Mouse (Mus musculus) left cerebral cortex, adult 8-10 months (tissue): ENCODE results near the gene Gmnn. TPM values are rescaled to one million over a fixed set of nuclear protein-coding genes. Genes with fewer than 3 reads are reported as not detected.

Experiments used
- DNase-seq, 2 experiments: peaks; one replicate each; pipeline ENCODE4 v3.0.0; 2022; ENCODE audit warnings: low spot score in 2 of 2
- total RNA-seq, 4 experiments: library from RNA; stranded (reverse); gene quantifications; 2 replicates each; pipeline ENCODE4 v1.2.4; 2022

Gmnn gene
- total RNA-seq, 4 experiments from 2014 or later: 2.6 to 6.5 (median 5.6) TPM

DNA sequence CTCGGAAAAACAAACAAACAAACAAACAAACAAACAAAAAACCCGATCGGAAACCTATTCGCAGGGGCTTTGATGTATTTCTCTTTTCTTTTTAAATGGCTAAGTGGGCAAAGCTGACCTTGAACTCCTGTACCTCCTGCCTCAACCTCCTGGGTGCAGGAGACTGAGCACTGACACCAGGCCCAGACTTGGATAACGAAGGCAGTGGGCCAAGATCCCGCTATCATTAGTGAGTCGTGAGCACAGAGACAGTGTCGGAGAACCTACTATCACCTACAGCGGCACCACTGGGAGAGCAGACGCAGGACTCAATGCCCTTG, 680 bp downstream of the Gmnn start:
- DNase-seq: no peak

DNA sequence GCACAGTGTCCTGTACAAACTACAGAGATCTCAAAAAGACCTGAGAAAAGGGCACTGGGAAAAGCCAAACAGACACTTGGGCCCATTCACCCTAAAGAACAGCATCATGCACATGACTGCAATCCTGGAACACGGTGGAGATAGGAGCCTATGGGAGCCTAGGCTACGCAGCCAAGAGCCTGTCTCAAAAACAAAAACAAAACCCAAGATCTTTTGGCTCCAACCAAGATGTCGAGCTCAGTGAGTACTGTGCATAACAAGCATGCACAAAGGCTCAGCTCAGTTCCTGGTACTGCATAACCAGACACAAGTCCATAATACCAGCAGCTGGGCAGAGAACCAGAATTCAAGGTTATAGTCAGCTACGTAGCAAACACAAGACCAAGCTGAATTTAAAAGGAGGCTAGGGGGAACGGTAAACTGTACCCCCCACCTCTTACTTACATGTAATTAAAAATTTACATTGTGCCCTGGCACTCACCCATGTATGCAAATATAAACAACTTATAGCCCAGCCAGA, 1.3 kb downstream of the Gmnn start:
- no peak for DNase-seq

DNA sequence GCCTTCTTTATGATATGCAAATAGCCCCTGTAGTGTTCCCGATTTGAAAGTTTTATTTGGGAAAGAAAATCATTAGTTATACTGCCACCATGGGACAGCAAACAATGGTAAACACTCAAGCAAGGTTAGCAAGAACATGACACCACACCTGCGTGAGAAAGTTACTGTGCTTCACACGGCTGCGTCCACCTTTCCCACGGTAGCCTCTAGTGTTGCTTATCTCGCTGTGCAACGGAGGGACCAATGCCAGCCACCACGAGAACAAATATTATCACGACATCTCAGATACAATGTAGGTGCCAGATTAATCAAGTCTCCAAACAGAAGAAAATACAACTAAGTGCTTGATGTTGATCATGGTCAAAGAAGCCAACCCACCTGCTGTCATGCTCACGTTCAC, 2.3 kb downstream of the Gmnn start:
- no peak for DNase-seq

DNA sequence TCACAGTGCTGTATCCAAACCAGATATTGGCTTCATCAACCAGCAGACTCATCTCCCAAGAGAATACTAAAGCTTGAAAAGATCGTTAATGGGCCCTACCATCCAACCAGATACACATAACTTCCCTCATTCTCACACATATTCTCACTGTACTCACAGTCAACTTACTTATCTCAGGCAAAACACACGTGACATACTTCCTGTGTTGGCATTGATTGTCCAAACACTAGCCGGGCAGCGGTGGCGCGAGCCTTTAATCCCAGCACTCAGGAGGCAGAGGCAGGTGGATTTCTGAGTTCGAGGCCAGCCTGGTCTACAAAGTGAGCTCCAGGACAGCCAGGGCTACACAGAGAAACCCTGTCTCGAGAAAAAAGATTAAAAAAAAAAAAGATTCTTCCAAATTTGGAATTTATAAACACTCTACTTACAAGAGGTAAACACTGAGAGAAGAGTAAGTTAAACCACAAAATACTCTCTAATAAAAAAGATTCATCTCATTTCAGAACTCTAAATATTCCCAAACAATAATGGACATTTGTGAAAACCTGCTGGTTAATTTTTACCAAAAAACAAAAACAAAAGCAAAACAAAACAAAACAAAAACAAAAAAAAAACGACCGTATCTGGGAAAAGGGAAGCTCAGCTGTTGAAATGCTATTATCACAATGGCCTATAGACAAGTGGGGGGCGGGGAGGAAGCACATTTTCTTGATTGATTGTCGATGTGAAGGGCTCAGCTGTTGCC, 3.7 kb downstream of the Gmnn start:
- no peak for DNase-seq

DNA sequence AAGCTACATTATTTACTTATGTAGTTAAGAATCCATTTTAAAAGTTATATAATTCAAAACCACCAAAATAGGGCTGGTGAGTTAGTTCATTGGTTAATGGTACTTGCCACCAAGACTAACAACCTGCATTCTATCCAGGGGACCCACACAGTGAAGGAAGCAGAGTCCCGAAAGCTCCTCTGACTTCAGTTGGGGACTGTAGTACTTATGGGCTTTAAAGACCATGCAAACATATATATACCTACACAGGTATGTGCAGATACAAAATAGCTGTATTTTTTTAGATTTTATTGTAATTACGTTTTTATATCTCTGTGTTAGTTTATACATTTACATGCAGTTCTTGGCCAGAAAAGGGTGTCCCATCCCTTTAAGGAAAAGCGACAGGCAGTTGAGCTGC, 5.0 kb downstream of the Gmnn start:
- no peak for DNase-seq

DNA sequence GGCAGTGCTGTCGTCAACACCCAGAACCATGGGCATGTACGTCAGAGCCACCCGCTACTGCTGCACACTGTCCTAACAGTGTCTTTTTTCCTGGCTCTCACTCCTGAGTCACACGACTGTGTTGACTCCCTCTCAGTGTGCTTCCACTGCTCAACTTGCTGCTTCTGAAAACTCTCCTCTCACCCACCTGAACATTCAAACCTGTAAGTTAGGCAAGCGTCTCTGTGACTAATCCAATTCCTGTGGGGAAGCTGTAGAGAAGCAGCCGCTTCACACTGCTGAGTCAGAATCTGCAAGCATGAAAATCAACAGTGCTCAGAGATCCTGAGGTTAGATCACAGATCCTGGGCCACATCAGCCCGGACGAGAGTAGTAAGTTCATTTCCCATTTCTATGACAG, 10.3 kb downstream of the Gmnn start:
- DNase-seq: peak in 1 of 2 experiments; percentile 12

DNA sequence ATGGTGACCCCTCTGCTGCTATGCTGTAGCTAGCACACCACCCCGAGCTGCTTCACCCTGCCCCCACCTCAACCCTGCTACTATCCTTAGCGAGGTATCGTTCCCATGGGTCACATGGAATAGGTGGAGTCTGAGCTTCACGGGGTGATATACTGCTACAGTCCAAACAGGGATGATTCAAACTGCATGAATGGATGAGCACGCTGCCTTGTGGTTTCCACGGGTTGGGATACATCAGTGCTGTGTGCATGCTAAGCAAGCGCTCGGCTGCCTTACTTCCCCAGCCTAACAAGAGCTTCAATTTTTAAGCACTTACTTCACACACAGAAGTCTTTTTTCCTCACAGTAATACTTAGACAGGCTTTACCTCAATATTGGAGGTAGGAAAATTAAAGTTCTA, 10.9 kb downstream of the Gmnn start:
- DNase-seq: no peak

DNA sequence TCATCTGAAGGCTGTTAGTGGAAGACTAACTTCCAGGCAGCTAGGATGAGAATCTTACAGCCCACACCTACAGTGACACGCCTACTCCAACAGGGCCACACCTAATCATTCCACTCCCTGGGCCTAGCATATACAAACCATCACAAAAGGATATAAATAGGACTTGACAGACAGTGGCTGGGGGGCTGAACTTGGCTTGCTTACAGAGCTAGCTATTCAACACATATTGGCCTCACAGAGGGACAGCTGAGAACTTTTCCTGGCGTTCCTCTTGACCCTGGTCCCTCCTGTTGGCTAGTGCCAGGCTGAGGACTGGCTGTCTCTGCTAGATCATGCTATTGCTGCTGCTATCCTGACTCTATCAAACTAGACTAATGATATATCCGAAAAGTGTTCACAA, 13.9 kb downstream of the Gmnn start:
- DNase-seq: no peak

DNA sequence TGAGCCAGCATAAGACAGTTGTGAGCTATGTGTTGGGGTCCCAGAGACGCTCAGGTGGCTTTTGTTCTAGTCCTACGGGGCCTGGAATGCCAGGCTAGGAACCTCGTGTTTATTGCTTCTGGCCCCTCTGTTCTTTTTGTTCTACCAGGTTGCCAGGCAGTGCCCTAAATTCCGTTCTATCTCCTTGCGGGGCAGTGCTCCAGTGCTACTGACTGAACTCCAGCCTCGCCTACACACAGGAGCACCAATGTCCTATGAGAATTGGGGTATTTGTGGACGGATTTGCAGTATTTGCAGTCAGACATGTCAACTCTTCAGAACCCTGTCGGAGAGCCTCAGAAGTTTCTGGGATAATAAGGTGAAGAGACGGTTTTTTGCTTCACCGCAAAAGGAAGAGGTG, 20.7 kb downstream of the Gmnn start, which contains the start of gene Armh2:
Gene Armh2, plus strand, starts transcription at position 205 of the 400 bp plus-strand sequence.
- DNase-seq: no peak

DNA sequence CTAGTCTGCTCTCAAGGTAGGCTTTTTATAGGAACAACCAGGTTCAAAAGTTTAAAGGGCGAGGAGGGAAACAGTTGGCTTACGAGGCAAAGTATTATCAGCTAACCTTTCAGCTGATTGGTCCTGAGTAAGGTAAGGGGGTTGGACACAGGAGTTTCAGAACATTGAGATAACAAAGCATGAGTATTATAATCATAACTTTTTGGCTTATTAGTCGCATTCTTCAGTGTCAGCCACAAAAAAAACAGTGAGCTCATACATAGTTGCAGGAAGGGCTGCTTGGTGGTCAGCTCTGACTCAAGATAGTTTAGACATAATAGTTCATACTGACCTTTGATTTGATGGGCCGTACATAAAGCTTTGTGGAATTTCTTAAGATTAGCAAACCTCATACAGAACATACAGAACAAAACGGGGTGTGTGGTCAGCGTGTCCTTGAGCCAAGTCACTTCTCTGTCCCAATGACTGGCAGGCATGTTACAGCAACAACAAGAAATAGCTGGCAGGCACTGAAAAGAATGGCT, 26.1 kb downstream of the Gmnn start:
- DNase-seq: no peak

DNA sequence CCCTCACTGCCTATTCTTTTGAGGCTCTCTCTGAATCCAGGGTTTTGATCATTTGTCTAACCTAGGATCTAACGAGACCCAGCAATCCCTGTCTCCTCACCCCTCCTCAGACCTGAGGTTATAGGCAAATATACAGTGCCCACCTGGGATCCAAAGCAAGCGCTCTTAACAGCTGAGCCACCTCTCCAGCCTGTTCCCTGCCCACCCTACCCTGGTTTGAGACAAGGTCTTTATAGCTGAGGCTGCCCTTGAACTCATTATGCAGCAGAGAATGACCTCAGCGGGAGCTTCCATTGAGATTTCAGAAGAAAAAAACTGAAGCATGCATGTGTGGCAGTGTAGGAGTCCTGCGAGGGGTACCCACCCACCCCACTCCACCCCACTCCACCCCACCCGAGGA, 27.2 kb downstream of the Gmnn start:
- DNase-seq: no peak

DNA sequence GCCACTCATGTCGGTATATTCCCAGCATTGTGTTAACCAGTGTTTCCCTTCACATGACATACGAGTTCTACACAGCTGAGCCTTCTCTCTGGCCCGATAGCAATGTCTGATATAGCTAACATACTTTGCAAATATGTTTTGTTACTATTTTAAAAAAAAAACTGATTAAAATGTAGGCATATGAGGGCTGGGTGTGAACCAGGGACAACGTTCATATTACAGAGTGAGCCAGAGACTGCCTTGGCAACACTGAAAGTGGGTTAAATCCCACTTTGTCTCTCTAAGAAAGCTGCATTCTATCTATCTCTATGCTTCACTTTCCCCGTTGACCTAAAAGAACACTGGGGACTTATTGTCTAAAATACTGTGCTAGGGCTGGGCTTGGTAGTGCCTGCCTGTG, 32.6 kb downstream of the Gmnn start:
- no peak for DNase-seq

DNA sequence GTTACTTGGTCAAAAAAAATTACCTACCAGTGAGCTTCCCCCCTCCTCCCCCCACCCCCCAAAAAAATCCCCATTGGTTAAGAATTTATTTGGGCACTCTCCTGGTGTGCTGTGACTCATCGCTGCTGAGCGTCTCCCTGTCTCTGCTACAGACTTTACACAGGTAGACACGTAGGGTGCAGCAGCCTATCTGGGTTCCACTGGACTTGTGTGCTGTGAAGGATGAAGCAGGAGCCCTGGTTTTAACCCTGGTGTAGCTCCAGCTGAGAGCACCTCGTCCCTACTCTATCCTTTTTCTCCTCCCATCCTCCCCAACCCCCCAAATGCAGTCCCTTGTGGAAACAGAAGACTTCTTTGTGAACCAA, 37.3 kb downstream of the Gmnn start:
- DNase-seq: no peak

DNA sequence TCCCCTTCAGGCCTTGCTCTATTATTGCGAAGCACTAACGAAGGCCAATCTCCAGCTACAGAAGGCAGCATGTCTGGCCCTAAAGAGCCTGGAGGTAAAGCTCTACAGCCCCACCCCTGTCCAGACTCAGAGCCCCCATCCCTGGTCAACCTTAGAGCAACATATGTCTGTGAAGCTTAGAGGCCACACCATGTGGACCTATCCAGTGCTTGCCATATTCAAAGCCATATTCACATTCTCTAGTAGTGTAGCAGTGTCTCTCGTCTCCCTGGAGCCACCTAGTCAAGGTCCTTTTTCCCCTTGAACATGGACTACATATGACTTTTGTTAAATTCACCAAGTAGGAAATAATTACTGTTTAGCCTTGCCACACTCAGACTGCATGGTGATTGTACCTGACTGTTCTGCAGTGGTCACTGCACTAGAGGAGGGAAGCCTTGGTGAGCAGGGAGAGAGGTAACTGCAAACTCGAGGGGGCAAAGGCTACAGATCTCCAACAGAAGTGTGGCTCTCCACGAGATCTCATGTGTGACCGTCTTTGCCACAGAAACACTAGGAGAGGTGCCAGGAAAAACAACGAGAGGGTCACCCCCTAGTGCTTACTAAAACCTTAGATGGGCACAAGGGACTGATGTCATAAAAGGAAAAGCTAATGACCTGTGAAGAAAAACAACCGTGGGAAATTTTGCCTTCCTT, 37.9 kb downstream of the Gmnn start:
- DNase-seq: no peak

DNA sequence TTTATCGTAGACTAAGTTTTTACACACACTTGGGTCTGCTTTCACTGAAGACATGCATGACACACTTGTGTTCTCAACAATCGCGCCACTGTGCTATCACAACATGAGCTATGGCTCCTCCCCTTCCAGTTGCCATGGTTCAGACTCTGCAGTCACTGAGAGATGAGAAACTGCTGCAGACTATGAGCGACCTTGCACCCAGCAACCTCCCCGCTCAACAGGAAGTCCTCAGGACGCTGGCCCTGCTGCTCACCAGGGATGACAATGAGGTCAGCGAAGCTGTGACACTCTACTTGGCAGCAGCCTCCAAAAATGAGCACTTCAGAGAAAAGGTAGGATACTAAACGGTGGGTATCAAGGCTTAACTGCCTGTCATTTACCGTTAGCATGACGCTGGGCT, 40.2 kb downstream of the Gmnn start:
- no peak for DNase-seq

DNA sequence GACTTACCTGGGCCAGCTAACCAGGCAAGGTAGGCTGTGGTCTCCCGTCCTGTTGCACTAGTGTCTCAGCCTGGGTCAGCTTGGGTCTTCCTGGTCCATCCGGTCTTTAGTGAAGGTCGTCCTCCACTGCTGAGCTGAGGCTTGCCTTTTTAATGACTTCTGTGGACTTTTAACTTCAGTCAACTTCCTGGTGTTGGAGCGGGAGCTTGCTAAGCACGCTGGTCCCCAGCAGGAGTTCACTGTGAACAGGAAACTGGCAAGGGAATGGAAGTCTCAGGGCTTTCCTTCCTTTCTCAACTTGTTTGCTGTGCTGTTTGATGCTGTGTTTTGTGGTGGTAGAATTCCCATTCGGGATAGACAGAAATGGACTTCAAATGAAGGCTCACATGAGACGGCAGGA, 44.0 kb downstream of the Gmnn start:
- DNase-seq: no peak

DNA sequence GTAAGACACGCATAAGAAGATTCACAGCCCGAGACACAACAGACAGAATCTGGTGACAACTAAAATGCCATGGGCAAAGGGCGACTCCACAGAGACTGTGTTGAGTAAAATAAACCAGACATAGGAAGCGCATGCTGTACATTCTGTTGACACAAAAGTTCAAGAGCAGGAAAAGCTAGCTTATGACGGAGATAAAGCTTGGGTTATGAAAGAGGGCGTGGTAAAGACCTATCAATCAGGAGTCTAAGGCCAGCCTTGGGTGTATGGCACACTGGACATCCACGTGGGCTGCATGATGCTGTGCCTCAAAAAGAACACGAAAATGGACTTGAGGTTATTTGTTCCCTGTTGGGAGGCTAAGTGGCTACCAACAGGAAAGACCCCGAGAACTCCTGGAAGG, 45.3 kb downstream of the Gmnn start:
- DNase-seq: no peak

DNA sequence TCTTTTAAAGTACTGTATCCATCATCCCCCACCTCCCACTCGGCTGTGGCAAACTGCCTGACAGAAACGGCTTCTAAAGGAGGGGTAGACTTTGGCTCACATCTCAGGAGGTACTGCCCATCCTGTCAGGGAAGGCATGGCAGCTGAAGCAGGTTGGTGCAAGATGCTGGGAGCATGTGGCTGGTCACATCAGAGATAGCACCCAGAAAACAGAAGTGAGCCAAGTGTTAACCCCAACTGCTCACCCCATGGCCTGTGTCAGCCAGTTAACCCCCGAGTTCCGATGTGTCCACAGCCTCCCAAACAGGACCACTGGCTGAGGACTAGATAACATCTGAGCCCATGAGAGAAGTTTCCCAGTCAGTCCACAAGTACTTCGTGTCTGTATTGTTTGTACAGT, 46.1 kb downstream of the Gmnn start:
- no peak for DNase-seq

DNA sequence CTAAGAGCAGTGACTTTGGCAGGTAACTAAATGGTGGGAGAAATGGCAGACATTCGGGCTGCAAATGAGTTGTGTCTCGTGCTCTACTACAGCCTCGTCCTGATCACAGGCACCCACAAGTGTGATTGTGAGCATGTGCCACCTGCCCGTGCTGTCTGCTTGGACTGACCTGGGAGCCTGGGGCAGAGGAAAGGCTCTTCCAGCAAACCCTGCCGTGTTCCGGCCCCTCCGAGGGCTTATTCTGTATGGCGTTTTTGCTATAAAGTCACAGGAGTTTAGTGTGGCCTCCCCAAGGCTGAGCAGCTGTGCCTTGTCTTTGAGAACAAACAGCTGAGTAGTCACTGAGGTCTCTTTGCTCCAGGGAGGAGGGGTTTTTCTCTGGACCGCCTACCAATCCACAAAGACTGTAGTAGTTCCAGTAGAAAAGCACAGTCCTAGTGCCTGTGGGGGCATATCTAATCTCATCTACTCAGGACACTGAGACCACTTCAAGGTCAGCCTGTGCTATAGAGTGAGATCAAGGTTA, 47.3 kb downstream of the Gmnn start:
- DNase-seq: no peak

DNA sequence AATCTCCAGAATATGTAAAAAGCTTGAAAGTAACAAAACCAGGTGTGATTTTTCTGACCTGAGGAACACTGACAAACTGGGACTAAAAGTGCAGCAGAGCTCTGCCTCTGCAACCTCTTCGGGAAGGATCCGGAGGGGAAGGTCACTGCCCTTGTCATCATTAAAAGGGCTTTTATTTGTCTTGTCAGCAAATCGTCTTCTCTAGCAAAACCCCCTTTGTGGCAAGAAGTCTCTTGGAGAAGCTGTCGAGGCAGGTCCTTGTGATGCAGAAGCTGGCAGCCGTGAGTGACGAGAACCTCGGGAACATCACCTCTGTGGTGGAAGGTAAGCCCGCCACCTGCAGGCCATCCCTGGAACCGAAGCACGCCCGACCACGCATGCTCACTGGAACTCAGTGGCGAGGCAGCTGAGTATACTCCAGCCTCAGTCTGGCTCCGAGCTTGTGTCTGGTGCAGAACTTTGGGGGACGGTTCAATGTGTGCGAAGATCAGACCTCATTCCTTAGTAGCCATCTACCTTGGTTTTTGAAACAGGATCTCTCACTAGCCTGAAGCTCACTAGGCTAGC, 48.2 kb downstream of the Gmnn start:
- peak; percentile 78 to 94 for DNase-seq

DNA sequence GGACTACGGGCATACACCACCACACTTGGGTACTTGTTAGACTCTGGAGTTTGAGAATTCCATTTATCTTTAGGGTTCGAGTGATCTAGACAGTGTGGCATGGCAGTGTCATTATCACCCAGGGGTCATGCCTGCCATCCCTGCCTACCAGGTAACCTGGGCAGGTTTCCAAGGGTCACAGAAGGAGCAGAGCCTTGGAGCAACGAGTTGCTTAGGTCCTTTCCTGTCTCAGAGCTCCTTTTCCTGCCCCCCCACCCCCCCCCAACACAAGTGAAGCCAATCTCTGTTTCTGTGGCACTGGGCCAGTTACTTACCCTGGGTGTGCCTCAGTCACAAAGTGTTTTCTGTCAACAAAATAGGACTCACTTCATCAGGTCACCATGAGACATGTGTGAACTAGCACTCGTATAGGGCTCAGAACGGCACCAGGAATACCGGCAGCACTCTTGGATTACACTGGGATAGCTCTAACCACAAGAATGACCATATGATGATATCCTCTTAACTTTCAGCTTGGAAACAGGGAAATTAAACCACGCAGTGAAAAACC, 49.1 kb downstream of the Gmnn start:
- DNase-seq: no peak

DNA sequence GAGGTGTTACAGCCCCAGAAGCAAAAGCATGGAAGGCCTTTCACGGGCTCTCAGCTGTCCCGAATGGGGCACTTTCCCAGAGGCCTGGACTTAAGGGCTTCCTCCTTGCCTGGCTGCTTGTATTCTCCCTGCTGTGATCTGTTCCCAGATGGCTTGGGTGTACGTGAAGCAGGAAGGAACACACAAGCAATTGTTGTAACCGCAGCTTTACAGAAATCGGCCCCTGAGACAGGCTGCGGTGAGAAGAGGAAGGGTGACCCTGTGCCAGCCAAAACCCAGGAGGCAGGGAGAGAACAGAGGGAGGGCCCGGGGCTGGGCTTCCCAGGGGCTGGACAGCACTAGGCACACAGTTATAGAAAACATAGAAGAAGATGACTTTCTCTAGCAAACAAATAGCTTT, 50.8 kb downstream of the Gmnn start:
- DNase-seq: no peak
